Mouse (Mus musculus) bone marrow, adult 2 months (tissue): Measurements from ENCODE around the gene Slc9a1.

ENCODE experiments used
- CTCF ChIP-seq: fragments of 200-500 bp; IDR thresholded peaks from 2 replicates; pipeline ENCODE4 v1.5.1; 2011; ENCODE audit warnings: low read length, control low read depth; ENCODE audit not compliant: control insufficient read depth, insufficient read depth
- POLR2A ChIP-seq: fragments of 200-500 bp; IDR thresholded peaks from 2 replicates; pipeline ENCODE4 v1.6.1; 2011; ENCODE audit warnings: low read depth, mild to moderate bottlenecking, control low read depth, low read length, borderline replicate concordance; ENCODE audit not compliant: control insufficient read depth

GRCm38 (mm10) chr4:133398619-133399018 lies 29.1 kb downstream of the Slc9a1 start:
- TF ChIP-seq CTCF (no peak), POLR2A (no peak)
